Mouse (Mus musculus) thymus, postnatal 25 days (tissue): Measurements from ENCODE around the gene Htr6.

Source experiments
- DNase-seq: peaks from one replicate; pipeline ENCODE4 v3.0.0; 2022

Htr6 gene

GRCm38 (mm10) chr4:139086037-139086436 lies 10.7 kb upstream of the Htr6 start:
- DNase-seq: peak; percentile 83

DNA sequence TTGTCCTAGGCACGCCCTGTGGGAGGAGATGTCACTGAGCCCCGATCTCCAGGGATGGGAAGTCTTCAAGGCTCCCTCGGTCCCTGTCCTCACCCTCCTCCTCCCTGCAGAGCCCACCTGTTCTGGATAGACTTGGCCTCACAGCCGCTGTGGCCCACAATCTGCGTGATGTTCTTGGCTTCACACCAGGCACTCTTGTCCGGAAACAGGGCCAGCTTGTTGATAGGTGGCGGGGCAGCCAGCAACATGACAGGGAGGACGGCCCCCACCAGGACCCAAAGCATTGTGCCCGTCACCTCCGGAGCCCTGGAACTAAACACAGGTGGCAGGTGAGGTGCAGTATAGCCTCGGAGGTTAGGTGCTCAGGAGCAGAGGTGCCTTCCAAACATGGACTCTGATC lies 10.0 kb upstream of the Htr6 start:
- no peak for DNase-seq

- DNase-seq: no peak
These were observed 7.6 kb upstream of the Htr6 start for GRCm38 (mm10) chr4:139082790-139083564.

DNA sequence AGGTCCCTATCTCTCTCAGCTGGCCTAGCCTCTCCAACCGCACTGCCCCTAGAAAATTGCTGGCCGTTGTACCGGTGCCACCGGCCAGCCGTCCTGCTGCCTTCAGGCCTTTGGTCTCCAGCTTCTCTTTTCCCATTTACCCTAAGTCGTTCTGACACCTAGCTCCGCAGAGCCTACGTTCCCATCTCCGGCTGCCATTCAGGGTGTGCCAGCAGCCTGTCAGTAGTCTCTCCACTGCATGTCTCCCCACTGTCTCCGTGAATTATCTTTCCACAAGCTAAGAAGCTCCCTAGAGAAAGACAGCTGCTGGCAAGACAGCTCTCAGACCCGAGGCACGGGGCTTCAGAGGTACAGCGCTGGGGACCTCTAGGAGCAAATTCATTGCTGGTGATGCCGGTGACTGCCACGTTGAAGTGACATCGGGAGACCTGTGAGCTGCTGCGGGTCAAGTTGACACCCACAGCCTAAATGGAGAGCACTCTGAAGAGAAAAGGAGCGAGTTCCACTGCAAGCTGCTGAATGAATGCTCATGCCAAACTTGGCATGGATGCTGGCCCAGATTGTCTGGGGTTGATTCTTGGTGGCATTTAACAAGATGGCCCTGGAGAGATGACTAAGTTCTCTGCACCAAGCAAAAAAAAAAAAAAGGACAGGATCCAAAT lies 6.0 kb upstream of the Htr6 start:
- no peak for DNase-seq

GRCm38 (mm10) chr4:139080259-139080658 lies 4.9 kb upstream of the Htr6 start:
- no peak for DNase-seq

DNA sequence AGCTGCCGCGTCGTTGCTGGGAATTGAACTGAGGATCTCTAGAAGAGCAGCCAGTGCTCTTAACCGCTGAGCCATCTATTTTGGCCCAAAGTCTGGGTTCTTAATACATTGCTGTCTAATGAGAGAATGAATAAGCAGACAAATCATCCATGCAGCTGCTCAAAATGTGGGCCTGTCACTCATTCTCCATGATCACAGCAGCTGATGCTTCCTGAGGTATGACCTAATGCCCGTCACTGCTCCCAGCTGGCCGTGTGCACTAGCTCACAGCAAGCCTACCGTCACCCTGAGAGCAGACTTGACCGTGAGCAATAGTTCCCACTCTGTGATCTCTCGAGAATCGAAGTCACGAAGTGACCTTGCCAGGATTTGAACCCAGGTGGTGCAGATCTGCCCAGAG lies 4.1 kb upstream of the Htr6 start:
- no peak for DNase-seq

- DNase-seq: no peak
These were observed 3.4 kb upstream of the Htr6 start for GRCm38 (mm10) chr4:139078726-139079125.

- no peak for DNase-seq
These were observed 2.9 kb upstream of the Htr6 start for GRCm38 (mm10) chr4:139078313-139078712.

DNA sequence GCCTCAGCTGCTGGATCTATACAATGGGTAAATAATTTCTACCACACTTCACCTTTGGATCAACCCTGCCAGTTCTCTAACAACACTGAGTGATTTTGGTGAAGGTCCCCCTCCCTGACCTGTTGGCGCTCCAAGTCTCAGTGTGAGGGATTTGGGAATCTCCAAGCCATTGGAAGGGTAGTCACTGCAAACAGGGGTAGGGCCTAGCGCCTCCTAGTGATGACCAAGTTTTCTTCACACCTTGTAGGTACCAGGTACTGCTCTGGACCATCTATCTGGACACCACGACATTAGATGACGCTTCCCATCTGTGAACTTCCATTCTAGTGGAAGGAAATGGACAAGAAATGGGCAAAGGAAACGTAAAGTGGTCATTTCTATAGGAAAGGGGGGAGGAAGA lies 545 bp upstream of the Htr6 start:
- no peak for DNase-seq

DNA sequence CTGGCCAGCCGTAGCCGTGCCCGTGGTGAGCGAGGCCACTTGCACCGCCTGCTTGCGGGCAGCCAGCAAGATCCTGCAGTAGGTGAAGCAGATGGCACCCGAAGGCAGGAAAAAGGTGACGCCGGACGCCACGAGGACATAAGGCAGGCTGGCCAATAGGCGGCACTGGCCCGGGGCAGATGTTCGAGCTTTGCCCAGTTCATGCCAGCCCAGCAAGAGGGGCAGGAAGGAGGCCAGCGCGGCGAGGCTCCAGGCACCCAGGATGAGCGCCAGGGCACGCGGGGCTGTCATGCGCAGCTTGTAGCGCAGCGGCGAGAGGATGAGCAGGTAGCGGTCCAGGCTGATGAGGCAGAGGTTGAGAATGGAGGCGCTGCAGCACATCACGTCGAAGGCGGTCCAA lies 1.3 kb downstream of the Htr6 start:
- no peak for DNase-seq

- no peak for DNase-seq
These were observed 7.1 kb downstream of the Htr6 start for GRCm38 (mm10) chr4:139068287-139068686.

DNA sequence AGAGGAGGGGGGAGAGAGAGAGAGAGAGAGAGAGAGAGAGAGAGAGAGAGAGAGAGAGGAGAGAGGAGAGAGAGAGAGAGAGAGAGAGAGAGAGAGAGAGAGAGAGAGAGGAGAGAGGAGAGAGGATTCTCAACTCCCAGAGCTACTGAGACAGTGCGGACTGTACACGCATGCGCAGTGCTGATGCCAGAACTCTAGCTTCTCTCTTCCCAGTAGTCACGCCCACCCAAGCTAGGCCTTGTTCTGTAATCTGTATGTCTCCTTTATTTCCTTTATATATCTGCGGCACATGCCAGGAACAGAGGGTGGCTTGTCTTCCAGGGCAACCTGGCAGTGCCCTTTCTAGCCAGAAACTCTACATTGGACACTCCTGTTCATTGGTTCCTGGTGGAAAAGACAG lies 10.5 kb downstream of the Htr6 start:
- DNase-seq: no peak

GRCm38 (mm10) chr4:139059569-139059968 lies 15.8 kb downstream of the Htr6 start:
- no peak for DNase-seq

GRCm38 (mm10) chr4:139058029-139058428 lies 17.3 kb downstream of the Htr6 start:
- DNase-seq: no peak

GRCm38 (mm10) chr4:139057291-139057690 lies 18.1 kb downstream of the Htr6 start:
- no peak for DNase-seq

GRCm38 (mm10) chr4:139055744-139056143 lies 19.6 kb downstream of the Htr6 start:
- DNase-seq: no peak

DNA sequence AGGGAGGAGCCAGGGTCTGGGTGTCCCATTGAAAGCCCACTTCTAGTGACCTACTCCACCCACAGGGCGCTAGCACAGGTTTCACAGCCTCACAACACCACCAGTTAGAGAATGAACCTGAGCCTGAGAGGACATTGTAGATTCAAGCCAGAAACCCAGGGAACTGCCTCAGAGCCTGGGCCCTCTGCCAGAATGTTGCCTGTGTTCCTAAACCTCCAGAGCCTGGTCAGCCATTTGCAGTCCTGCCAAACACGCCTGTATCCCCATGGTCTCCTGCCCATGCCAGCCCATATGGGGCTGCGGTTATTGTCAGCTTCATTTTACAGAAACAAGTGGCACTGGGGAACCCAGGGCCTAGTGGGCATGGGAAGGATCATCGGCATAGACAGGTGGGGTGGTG lies 20.0 kb downstream of the Htr6 start:
- DNase-seq: no peak

DNA sequence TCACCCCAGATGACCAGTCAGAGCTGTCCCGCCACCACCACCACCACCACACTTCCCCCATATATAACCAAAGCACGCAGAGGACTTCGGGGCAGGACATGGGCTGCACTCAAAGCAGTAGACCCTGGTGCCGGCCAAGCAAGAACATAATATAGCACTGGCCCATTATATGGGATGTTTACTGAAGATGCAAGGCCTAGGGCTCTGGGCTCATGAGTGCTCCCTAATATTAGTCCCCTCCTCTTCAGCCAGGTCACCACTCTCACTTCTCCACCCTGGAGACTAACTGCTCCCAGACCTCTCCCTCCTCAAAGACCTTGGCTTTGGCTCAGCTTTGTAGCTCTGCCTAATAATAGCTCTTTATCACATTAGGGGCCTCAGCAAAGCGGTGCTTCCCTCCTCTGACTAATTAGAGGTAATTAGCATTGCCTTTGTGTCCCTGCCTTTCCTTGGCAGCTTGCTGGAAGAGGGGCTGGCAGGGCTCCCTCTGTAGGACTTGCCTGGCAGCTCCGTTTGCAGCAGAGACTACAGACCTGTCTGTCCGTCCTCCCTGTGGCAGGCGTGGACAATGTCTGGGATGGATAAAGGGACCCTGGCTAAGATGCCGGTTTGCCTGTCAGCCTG lies 21.0 kb downstream of the Htr6 start:
- no peak for DNase-seq

- DNase-seq: no peak
These were observed 22.0 kb downstream of the Htr6 start for GRCm38 (mm10) chr4:139053391-139053790.

GRCm38 (mm10) chr4:139052796-139053195 lies 22.6 kb downstream of the Htr6 start:
- DNase-seq: no peak

- DNase-seq: no peak
These were observed 26.9 kb downstream of the Htr6 start for GRCm38 (mm10) chr4:139048518-139048917.

GRCm38 (mm10) chr4:139046354-139046753 lies 29.0 kb downstream of the Htr6 start:
- DNase-seq: no peak

- no peak for DNase-seq
These were observed 30.8 kb downstream of the Htr6 start for GRCm38 (mm10) chr4:139044566-139044965.

DNA sequence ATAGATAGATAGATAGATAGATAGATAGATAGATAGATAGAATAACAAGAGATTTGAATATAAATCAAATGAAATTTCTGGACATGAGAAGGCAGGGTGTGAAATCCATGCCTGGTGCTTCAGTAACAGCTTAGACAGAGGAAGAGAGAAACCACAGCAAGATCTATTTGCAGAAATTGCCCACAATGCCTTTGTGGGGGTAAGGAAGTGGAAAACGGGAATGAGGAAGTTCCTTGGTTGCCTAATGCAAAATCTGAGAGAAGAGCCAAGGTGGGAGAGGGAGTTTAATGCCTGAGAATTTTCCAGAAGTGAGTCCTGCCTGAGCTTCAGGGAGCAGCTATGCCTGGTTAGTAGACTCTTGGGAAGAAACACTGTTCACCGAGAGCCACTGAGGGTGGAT lies 31.8 kb downstream of the Htr6 start:
- no peak for DNase-seq
